Mouse (Mus musculus): ENCODE measurements at regions not wholly inside any gene's neighbourhood (a gene's known extent, or its start where the extent isn't known, plus 50 kb on each side); places are given as distances from the start of the nearest gene placed in this dataset.
"Not testable (repeated sequence)": the region's sequence is repeated elsewhere in the genome, so short reads cannot be mapped to it uniquely, and the experiment has no call there.

- Histone ChIP-seq H3K9ac (peak overlapping the region; percentile 46; the same call in 1 of the 2 replicates), H3K27ac (peak overlapping the region; percentile 95), H3K4me1 (peaks cover 31% of the 10 kb centered on the region), H3K4me2 (peak overlapping the region; percentile 28; the same call in 1 of the 2 replicates)
- not testable (repeated sequence) for H3K4me3 ChIP-seq; H3K9me3 ChIP-seq (replicated peaks); H3K27me3 ChIP-seq; H3K36me3 ChIP-seq (ENCODE audit: poor library complexity, severe bottlenecking)
- WGBS, result 0% methylated on average over 1 of the region's 2 CpGs
- peak; percentile 95 for ATAC-seq
Observed at GRCm38 (mm10) chrX:103532620-103533199, 97.7 kb upstream of the Zcchc13 start.

- H3K4me3 ChIP-seq, result no peak overlapping the region
- under 1% methylated on average over 11 of the region's 11 CpGs for WGBS
- peak overlapping the region; percentile 46 for H3K9ac ChIP-seq
Observed at GRCm38 (mm10) chrX:103533306-103533705, 97.1 kb upstream of the Zcchc13 start.

GRCm38 (mm10) chrX:103533831-103534230, 96.6 kb upstream of the Zcchc13 start:
- H3K9ac ChIP-seq, result no peak overlapping the region; the same call in 1 of the 2 replicates
- 7% methylated on average over 1 of the region's 1 CpGs for WGBS

More at GRCm38 (mm10) chrX:103533306-103533705, 97.1 kb upstream of the Zcchc13 start:
- Histone ChIP-seq H3K27me3 (no peaks in the 10 kb centered on the region), H3K4me2 (peak overlapping the region; percentile 28; the same call in 1 of the 2 replicates), H3K36me3 (ENCODE audit: poor library complexity, severe bottlenecking) (no peaks in the 10 kb centered on the region), H3K9me3 (replicated peaks) (no peaks in the 10 kb centered on the region), H3K4me1 (peaks cover 31% of the 10 kb centered on the region), H3K27ac (peak overlapping the region; percentile 95)
- ATAC-seq, result peak; percentile 74

GRCm38 (mm10) chrX:103546490-103547202, 83.7 kb upstream of the Zcchc13 start:
- H3K27me3 ChIP-seq, result no peaks in the 10 kb centered on the region
- no peak for ATAC-seq
- WGBS, result 85% methylated on average over 5 of the region's 5 CpGs
- H3K27ac ChIP-seq, result no peak overlapping the region
- peaks cover 4% of the 10 kb centered on the region; the same call in 1 of the 2 replicates for H3K4me1 ChIP-seq
- no peaks in the 10 kb centered on the region for H3K9me3 ChIP-seq (replicated peaks)
- no peak overlapping the region for H3K4me3 ChIP-seq
- H3K36me3 ChIP-seq (ENCODE audit: poor library complexity, severe bottlenecking), result no peaks in the 10 kb centered on the region
- H3K4me2 ChIP-seq, result no peak overlapping the region
- no peak overlapping the region for H3K9ac ChIP-seq

More at GRCm38 (mm10) chrX:103533831-103534230, 96.6 kb upstream of the Zcchc13 start:
- Histone ChIP-seq H3K27ac (peak overlapping the region; percentile 95), H3K4me1 (peaks cover 31% of the 10 kb centered on the region), H3K27me3 (no peaks in the 10 kb centered on the region), H3K4me2 (no peak overlapping the region; the same call in 1 of the 2 replicates), H3K9me3 (replicated peaks) (no peaks in the 10 kb centered on the region), H3K36me3 (ENCODE audit: poor library complexity, severe bottlenecking) (no peaks in the 10 kb centered on the region), H3K4me3 (no peak overlapping the region)
- no peak for ATAC-seq

- 84% methylated on average over 14 of the region's 14 CpGs for WGBS
Observed at GRCm38 (mm10) chrX:103551304-103551703, 79.1 kb upstream of the Zcchc13 start.

GRCm38 (mm10) chrX:103553196-103553595, 77.2 kb upstream of the Zcchc13 start:
- WGBS, result 92% methylated on average over 3 of the region's 3 CpGs
- Histone ChIP-seq H3K9ac (no peak overlapping the region), H3K4me2 (no peak overlapping the region), H3K4me3 (no peak overlapping the region), H3K27me3 (no peaks in the 10 kb centered on the region), H3K27ac (no peak overlapping the region), H3K9me3 (replicated peaks) (no peaks in the 10 kb centered on the region), H3K36me3 (ENCODE audit: poor library complexity, severe bottlenecking) (no peaks in the 10 kb centered on the region), H3K4me1 (peaks cover 23% of the 10 kb centered on the region)
- ATAC-seq, result no peak

More at GRCm38 (mm10) chrX:103551304-103551703, 79.1 kb upstream of the Zcchc13 start:
- Histone ChIP-seq H3K27me3 (no peaks in the 10 kb centered on the region), H3K27ac (peak overlapping the region; percentile 48), H3K4me2 (no peak overlapping the region), H3K9me3 (replicated peaks) (no peaks in the 10 kb centered on the region), H3K9ac (no peak overlapping the region), H3K4me3 (no peak overlapping the region), H3K4me1 (peaks cover 9% of the 10 kb centered on the region), H3K36me3 (ENCODE audit: poor library complexity, severe bottlenecking) (no peaks in the 10 kb centered on the region)
- ATAC-seq, result no peak

- no peak overlapping the region for H3K27ac ChIP-seq
Observed at GRCm38 (mm10) chrX:103553605-103554004, 76.8 kb upstream of the Zcchc13 start.

GRCm38 (mm10) chrX:103555041-103555986, 75.1 kb upstream of the Zcchc13 start:
- not testable (repeated sequence) for H3K4me2 ChIP-seq; H3K9me3 ChIP-seq (replicated peaks); H3K4me3 ChIP-seq; H3K27me3 ChIP-seq; H3K9ac ChIP-seq; H3K36me3 ChIP-seq (ENCODE audit: poor library complexity, severe bottlenecking)
- ATAC-seq, result peak; percentile 96
- H3K4me1 ChIP-seq, result peaks cover 23% of the 10 kb centered on the region
- peak overlapping the region; percentile 91 for H3K27ac ChIP-seq
- WGBS, result 9% methylated on average over 5 of the region's 5 CpGs

More at GRCm38 (mm10) chrX:103553605-103554004, 76.8 kb upstream of the Zcchc13 start:
- Histone ChIP-seq H3K4me3 (no peak overlapping the region), H3K4me1 (peaks cover 23% of the 10 kb centered on the region), H3K27me3 (no peaks in the 10 kb centered on the region), H3K9ac (no peak overlapping the region), H3K9me3 (replicated peaks) (no peaks in the 10 kb centered on the region), H3K4me2 (no peak overlapping the region), H3K36me3 (ENCODE audit: poor library complexity, severe bottlenecking) (no peaks in the 10 kb centered on the region)
- no peak for ATAC-seq
- 79% methylated on average over 3 of the region's 3 CpGs for WGBS

- Histone ChIP-seq H3K9ac (no peak overlapping the region), H3K4me3 (no peak overlapping the region), H3K4me1 (peaks cover 19% of the 10 kb centered on the region), H3K36me3 (ENCODE audit: poor library complexity, severe bottlenecking) (no peaks in the 10 kb centered on the region), H3K27me3 (no peaks in the 10 kb centered on the region), H3K4me2 (no peak overlapping the region), H3K9me3 (replicated peaks) (no peaks in the 10 kb centered on the region), H3K27ac (peak overlapping the region; percentile 91)
- ATAC-seq, result no peak
- WGBS, result 41% methylated on average over 3 of the region's 4 CpGs
Observed at GRCm38 (mm10) chrX:103556046-103556445, 74.3 kb upstream of the Zcchc13 start.

GRCm38 (mm10) chrX:103556681-103557490, 73.5 kb upstream of the Zcchc13 start:
- H3K4me1 ChIP-seq, result peaks cover 19% of the 10 kb centered on the region
- no peaks in the 10 kb centered on the region for H3K9me3 ChIP-seq (replicated peaks)
- peak overlapping the region; percentile 91 for H3K27ac ChIP-seq
- no peaks in the 10 kb centered on the region for H3K27me3 ChIP-seq
- no peak for ATAC-seq
- H3K36me3 ChIP-seq (ENCODE audit: poor library complexity, severe bottlenecking), result no peaks in the 10 kb centered on the region
- H3K4me2 ChIP-seq, result no peak overlapping the region
- WGBS, result 38% methylated on average over 7 of the region's 7 CpGs
- no peak overlapping the region for H3K4me3 ChIP-seq
- no peak overlapping the region for H3K9ac ChIP-seq

GRCm38 (mm10) chrX:103557496-103557895, 72.9 kb upstream of the Zcchc13 start:
- H3K4me1 ChIP-seq, result peaks cover 19% of the 10 kb centered on the region
- H3K9me3 ChIP-seq (replicated peaks), result no peaks in the 10 kb centered on the region
- H3K4me2 ChIP-seq, result no peak overlapping the region
- H3K27ac ChIP-seq, result peak overlapping the region; percentile 91
- no peak overlapping the region for H3K9ac ChIP-seq
- WGBS, result 70% methylated on average over 4 of the region's 4 CpGs
- ATAC-seq, result no peak
- H3K4me3 ChIP-seq, result no peak overlapping the region
- H3K27me3 ChIP-seq, result no peaks in the 10 kb centered on the region
- H3K36me3 ChIP-seq (ENCODE audit: poor library complexity, severe bottlenecking), result no peaks in the 10 kb centered on the region

All from forebrain, embryonic 13.5 days (tissue).